32 mouse cellular contexts compared by ENCODE assay signal in genomic region chr2:60256751-60257150, GRCm38 (mm10). TPM values are rescaled to one million over a fixed set of nuclear protein-coding genes. Genes with fewer than 3 reads are reported as not detected.
"Had no signal": no experiment of that assay in that cellular context is flagged by ENCODE, and none has a peak within 500 bp of the region (broad histone marks: within the 10 kb centered on the region; RNA-seq: fewer than 3 reads in every experiment).

No protein-coding gene starts in this region.

- ATAC-seq: liver, embryonic 12.5 days; liver, postnatal 0 days; lung, postnatal 0 days; midbrain, embryonic 13.5 days; midbrain, embryonic 15.5 days; midbrain, embryonic 16.5 days had no signal

- H3K27ac ChIP-seq: left cerebral cortex, adult 2 months; limb, embryonic 10.5 days; limb, embryonic 12.5 days; limb, embryonic 13.5 days; limb, embryonic 15.5 days; liver, embryonic 12.5 days; liver, embryonic 13.5 days; liver, embryonic 14.5 days; liver, embryonic 15.5 days; lung, embryonic 15.5 days; macrophage; midbrain, embryonic 10.5 days; midbrain, embryonic 12.5 days; midbrain, embryonic 13.5 days; midbrain, embryonic 15.5 days; neural tube, embryonic 12.5 days; neural tube, embryonic 13.5 days had no signal

- H3K36me3 ChIP-seq: midbrain, embryonic 12.5 days; midbrain, embryonic 15.5 days; neural tube, embryonic 12.5 days had no signal

- H3K9me3 ChIP-seq: limb, embryonic 10.5 days; limb, embryonic 12.5 days; limb, embryonic 15.5 days; liver, embryonic 12.5 days; liver, embryonic 13.5 days; liver, embryonic 15.5 days; lung, embryonic 15.5 days; midbrain, embryonic 10.5 days; midbrain, embryonic 12.5 days; midbrain, embryonic 13.5 days; midbrain, embryonic 15.5 days had no signal

- H3K4me2 ChIP-seq: limb, embryonic 12.5 days; limb, embryonic 13.5 days; limb, embryonic 15.5 days; liver, embryonic 11.5 days; liver, embryonic 12.5 days; liver, embryonic 13.5 days; liver, embryonic 15.5 days; lung, embryonic 15.5 days; midbrain, embryonic 11.5 days; midbrain, embryonic 12.5 days; midbrain, embryonic 13.5 days; midbrain, embryonic 15.5 days; neural tube, embryonic 12.5 days; neural tube, embryonic 13.5 days had no signal

- H3K4me3 ChIP-seq: left cerebral cortex, adult 2 months; limb, embryonic 10.5 days; limb, embryonic 12.5 days; limb, embryonic 13.5 days; limb, embryonic 15.5 days; liver, embryonic 12.5 days; liver, embryonic 13.5 days; liver, embryonic 15.5 days; lung, embryonic 15.5 days; megakaryocyte, embryonic 14.5 days; midbrain, embryonic 10.5 days; midbrain, embryonic 12.5 days; midbrain, embryonic 13.5 days; midbrain, embryonic 15.5 days; myocyte; neural tube, embryonic 12.5 days; neural tube, embryonic 13.5 days had no signal

- H3K27me3 ChIP-seq: limb, embryonic 12.5 days; limb, embryonic 13.5 days; limb, embryonic 15.5 days; liver, embryonic 12.5 days; liver, embryonic 13.5 days; liver, embryonic 15.5 days; lung, embryonic 15.5 days; megakaryocyte, embryonic 14.5 days; midbrain, embryonic 12.5 days; midbrain, embryonic 13.5 days; midbrain, embryonic 15.5 days; neural tube, embryonic 12.5 days; neural tube, embryonic 13.5 days had no signal

- DNase-seq: left cerebral cortex, postnatal 4 days; liver; liver, embryonic 13.5 days; liver, postnatal 0 days; lung, adult 18-20 months; lung, adult 2 months; lung, postnatal 10 days; lung, postnatal 4 days; midbrain, embryonic 14.5 days had no signal

- H3K4me1 ChIP-seq: limb, embryonic 10.5 days; limb, embryonic 12.5 days; limb, embryonic 13.5 days; limb, embryonic 15.5 days; liver, embryonic 12.5 days; liver, embryonic 13.5 days; liver, embryonic 15.5 days; lung, embryonic 15.5 days; midbrain, embryonic 10.5 days; midbrain, embryonic 12.5 days; midbrain, embryonic 13.5 days; midbrain, embryonic 15.5 days; neural tube, embryonic 12.5 days; neural tube, embryonic 13.5 days had no signal

- H3K9ac ChIP-seq: limb, embryonic 12.5 days; limb, embryonic 13.5 days; limb, embryonic 15.5 days; liver, embryonic 12.5 days; liver, embryonic 13.5 days; liver, embryonic 14.5 days; liver, embryonic 15.5 days; liver, postnatal 0 days; lung, embryonic 15.5 days; midbrain, embryonic 12.5 days; midbrain, embryonic 13.5 days; midbrain, embryonic 15.5 days; neural tube, embryonic 12.5 days; neural tube, embryonic 13.5 days had no signal

RNA-seq across cellular contexts. Expression of gene Cd302, which starts 27.5 kb away (rescaled TPM):
- total RNA-seq: megakaryocyte-erythroid progenitor cell, adult 5-6 weeks had no signal
